Mouse (Mus musculus) bone marrow macrophage, adult 2 months (primary cell): ENCODE results near the gene Pifo.

ENCODE experiments used
- CTCF ChIP-seq: IDR thresholded peaks from 2 replicates; pipeline ENCODE4 v1.5.1; 2012; ENCODE audit warnings: low read depth, mild to moderate bottlenecking, low read length, moderate library complexity
- POLR2A ChIP-seq: IDR thresholded peaks from 2 replicates; pipeline ENCODE4 v1.6.1; 2012; ENCODE audit warnings: mild to moderate bottlenecking, low read depth, low read length, borderline replicate concordance

DNA sequence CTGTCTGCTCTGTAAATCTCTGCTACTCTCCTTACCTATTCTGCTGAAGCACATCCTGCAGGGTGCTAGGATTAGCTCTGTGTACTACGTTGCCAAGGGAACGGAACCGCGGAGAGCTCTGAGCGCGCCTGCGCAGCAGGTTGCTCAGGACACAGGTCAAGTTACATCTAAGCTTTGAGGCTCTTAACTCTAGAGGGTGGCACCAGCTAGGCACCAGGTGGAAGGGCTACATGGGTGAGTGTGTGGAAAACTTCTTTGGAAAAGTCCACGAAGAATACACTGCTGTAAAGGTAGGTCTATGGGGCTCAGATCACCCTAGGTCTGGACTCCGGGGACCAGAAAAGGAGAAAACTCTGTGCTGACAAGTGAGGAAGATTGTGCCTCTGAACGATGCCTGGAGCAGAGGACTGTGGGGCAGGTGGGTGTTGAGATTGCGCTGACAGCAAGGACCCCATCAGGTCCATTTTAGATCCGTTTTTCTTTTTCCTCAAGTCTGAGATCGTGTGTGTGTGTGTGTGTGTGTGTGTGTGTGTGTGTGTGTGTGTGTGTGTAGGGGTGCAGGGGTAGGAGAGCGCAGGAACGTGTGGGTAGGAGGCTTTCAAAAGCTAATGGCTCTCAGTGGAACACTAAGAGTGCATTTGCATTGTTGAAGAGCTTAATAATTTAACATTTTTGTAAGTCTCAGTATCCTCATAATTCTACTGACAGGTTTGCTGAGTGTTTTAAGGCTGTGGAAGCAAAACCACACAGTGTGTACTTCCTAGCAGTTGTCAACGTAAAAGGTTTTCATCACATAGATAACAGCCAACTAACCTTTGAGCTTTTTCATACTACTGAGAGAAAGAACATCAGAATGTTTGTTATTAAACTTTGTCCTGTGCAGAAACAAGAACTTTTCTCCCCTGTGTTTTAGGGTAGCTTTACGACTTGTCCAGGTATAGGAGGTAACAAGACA, 12.8 kb downstream of the Pifo start:
- TF ChIP-seq CTCF (no peak), POLR2A (no peak)
